Mouse (Mus musculus) heart, postnatal 0 days (tissue): ENCODE results near the gene Ust. TPM values are rescaled to one million over a fixed set of nuclear protein-coding genes. Genes with fewer than 3 reads are reported as not detected.
"Not testable (repeated sequence)": the region's sequence is repeated elsewhere in the genome, so short reads cannot be mapped to it uniquely, and the experiment has no call there.

Source experiments
- ATAC-seq: fragments of 200-750 bp; cut with Nextera tagmentation; 2 replicates; pipeline ENCODE4 v1.8.0; 2017; ENCODE audit warnings: low read depth, moderate number of reproducible peaks, moderate library complexity; ENCODE audit not compliant: insufficient read depth
- DNase-seq: peaks from one replicate; pipeline ENCODE4 v3.0.0-alpha.2; 2016; ENCODE audit warnings: low spot score
- H3K27ac ChIP-seq: fragments of 300-500 bp; sonication (generic); 2 replicates; pipeline ENCODE4 v1.5.1; 2014; ENCODE audit warnings: low read depth, mild to moderate bottlenecking
- H3K27me3 ChIP-seq: fragments of 300-500 bp; sonication (generic); 2 replicates; pipeline ENCODE4 v1.6.1; 2014; ENCODE audit warnings: low read length, mixed read lengths; ENCODE audit not compliant: control insufficient read depth, insufficient read depth
- H3K36me3 ChIP-seq: fragments of 300-500 bp; sonication (generic); replicated peaks from 2 replicates; pipeline ENCODE4 v1.6.1; 2014; ENCODE audit warnings: low read length, mixed read lengths; ENCODE audit not compliant: control insufficient read depth, insufficient read depth
- H3K4me1 ChIP-seq: fragments of 300-500 bp; sonication (generic); 2 replicates; pipeline ENCODE4 v1.6.1; 2014; ENCODE audit warnings: antibody characterized with exemption; ENCODE audit not compliant: control insufficient read depth, insufficient read depth
- H3K4me2 ChIP-seq: fragments of 300-500 bp; sonication (generic); 2 replicates; pipeline ENCODE4 v1.6.1; 2014; ENCODE audit warnings: low read depth, mild to moderate bottlenecking, low read length, moderate library complexity
- H3K4me3 ChIP-seq: fragments of 300-500 bp; sonication (generic); 2 replicates; pipeline ENCODE4 v1.5.1; 2014; ENCODE audit warnings: low read depth, low read length
- H3K9ac ChIP-seq: fragments of 300-500 bp; sonication (generic); replicated peaks from 2 replicates; pipeline ENCODE4 v1.6.1; 2014; ENCODE audit warnings: low read depth, low read length, mixed read lengths
- H3K9me3 ChIP-seq: fragments of 300-500 bp; sonication (generic); replicated peaks from 2 replicates; pipeline ENCODE4 v1.6.1; 2016; ENCODE audit warnings: low read length; ENCODE audit not compliant: control insufficient read depth
- CTCF ChIP-seq: IDR thresholded peaks from 2 replicates; pipeline ENCODE4 v1.5.1; 2016; ENCODE audit warnings: antibody characterized with exemption, control low read depth, low read depth
- EP300 ChIP-seq: IDR thresholded peaks from 2 replicates; pipeline ENCODE4 v1.6.1; 2016; ENCODE audit warnings: antibody characterized with exemption, low read depth
- WGBS: fragments of 180-500 bp; shearing (Covaris S2); extraction: QIAGEN DNeasy Blood & Tissue Kit; methylation state at CpG from one replicate; pipeline ENCODE4 v1.1.7; 2014; 5-methylcytosine and 5-hydroxymethylcytosine counted together
- polyA plus RNA-seq: library from polyadenylated mRNA; unstranded; fragments of >200 nt; fragmentation: Nextera tagmentation; extraction: Ambion mirVana; gene quantifications from 2 replicates; pipeline ENCODE4 v1.2.1, GENCODE M21; 2015
- total RNA-seq: library from RNA; depleted of rRNA; stranded (reverse); fragments of >200 nt; gene quantifications from 2 replicates; pipeline ENCODE4 v1.2.3, GENCODE M21; 2014; ENCODE audit warnings: low replicate concordance; rRNA removed

Ust gene
- 1.2 and 1.7 TPM in 2 replicates for total RNA-seq
- 0.93 and 1.1 TPM in 2 replicates for polyA plus RNA-seq

GRCm38 (mm10) chr10:8518141-8519013 is at the start of gene Ust:
Gene Ust (minus strand): TSS chr10:8518825.
- no peak within 1 kb of the TSS for H3K27ac ChIP-seq
- ATAC-seq, result peak; percentile 88
- TF ChIP-seq CTCF, result no peak
- TF ChIP-seq EP300, result no peak

DNA sequence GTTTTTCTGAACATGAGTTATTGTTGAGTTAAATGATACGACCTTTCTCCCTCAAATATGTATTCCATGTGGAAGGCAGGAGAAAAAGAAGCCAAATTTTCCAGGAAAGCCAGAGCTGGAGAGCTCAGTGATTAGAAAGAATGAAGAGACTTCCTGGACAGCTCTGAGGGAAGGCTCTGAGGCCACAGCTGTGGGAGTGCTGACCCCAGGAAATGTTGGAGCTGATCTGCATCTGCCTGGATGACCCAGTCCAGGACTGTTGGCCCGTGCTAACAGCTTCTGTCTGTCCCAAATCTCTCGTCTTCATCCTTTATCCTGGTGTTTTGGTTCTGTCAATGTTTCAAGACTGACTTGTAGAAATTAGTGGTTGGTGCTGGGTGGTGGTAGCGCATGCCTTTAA is 42.7 kb upstream of the Ust start:
- Histone ChIP-seq H3K9ac (no peak overlapping the region), H3K36me3 (no peaks in the 10 kb centered on the region), H3K4me1 (no peaks in the 10 kb centered on the region), H3K27me3 (no peaks in the 10 kb centered on the region), H3K9me3 (no peaks in the 10 kb centered on the region), H3K4me2 (no peak overlapping the region), H3K27ac (no peak overlapping the region), H3K4me3 (no peak overlapping the region)
- WGBS, result 53% methylated on average over 4 of the region's 4 CpGs
- TF ChIP-seq EP300, result no peak
- no peak for TF ChIP-seq CTCF
- ATAC-seq, result no peak
- DNase-seq, result no peak

More at GRCm38 (mm10) chr10:8518141-8519013, at the start of gene Ust:
- WGBS, result under 1% methylated on average over 74 of the region's 78 CpGs
- peak; percentile 78 for DNase-seq
- Histone ChIP-seq H3K36me3 (no peaks in the 10 kb centered on the region), H3K9me3 (0 out of 2 replicates have a peak, but pooled peaks cover 5% of the 10 kb centered on the region), H3K9ac (peak within 1 kb of the TSS; percentile 65), H3K4me2 (peak within 1 kb of the TSS; percentile 86), H3K4me3 (peak within 1 kb of the TSS; percentile 76), H3K27me3 (peaks cover 22% of the 10 kb centered on the region), H3K4me1 (0 out of 2 replicates have a peak, but pooled peaks cover 5% of the 10 kb centered on the region)

- not testable (repeated sequence) for H3K27me3 ChIP-seq, H3K4me1 ChIP-seq, ATAC-seq, H3K4me3 ChIP-seq, H3K9ac ChIP-seq, H3K9me3 ChIP-seq, H3K36me3 ChIP-seq, H3K4me2 ChIP-seq, DNase-seq, H3K27ac ChIP-seq
- WGBS, result 61% methylated on average over 6 of the region's 6 CpGs
Observed at GRCm38 (mm10) chr10:8559566-8559965, 40.9 kb upstream of the Ust start.

- H3K27me3 ChIP-seq, H3K4me2 ChIP-seq, DNase-seq, ATAC-seq, H3K9me3 ChIP-seq, H3K9ac ChIP-seq, H3K4me1 ChIP-seq, H3K4me3 ChIP-seq, H3K27ac ChIP-seq, H3K36me3 ChIP-seq: not testable (repeated sequence)
Observed at GRCm38 (mm10) chr10:8552239-8552638, 33.6 kb upstream of the Ust start.

DNA sequence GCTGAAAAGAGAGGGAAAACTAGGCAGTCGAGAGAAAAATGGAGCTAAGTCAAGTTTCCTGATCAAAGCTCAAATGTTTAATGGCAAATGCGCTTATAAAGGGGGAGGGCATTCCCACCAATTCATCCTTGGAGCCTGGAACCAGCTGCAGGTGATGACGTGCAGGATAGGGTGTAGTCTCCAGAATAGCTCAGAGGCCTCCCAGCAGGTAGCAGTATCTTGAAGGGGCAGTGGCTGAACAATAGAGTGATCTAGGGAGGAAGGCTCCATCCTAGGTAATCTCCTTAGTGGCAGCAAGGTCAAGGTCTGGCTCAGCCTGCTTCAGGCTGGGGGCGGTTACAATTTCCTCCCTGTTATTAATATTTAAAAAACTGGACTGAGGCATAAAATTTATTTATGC is 33.0 kb upstream of the Ust start:
- WGBS, result 81% methylated on average over 4 of the region's 4 CpGs
- not testable (repeated sequence) for H3K9me3 ChIP-seq, H3K4me2 ChIP-seq, H3K4me1 ChIP-seq, H3K4me3 ChIP-seq, H3K27ac ChIP-seq, ATAC-seq, DNase-seq, H3K9ac ChIP-seq, H3K36me3 ChIP-seq, H3K27me3 ChIP-seq

DNA sequence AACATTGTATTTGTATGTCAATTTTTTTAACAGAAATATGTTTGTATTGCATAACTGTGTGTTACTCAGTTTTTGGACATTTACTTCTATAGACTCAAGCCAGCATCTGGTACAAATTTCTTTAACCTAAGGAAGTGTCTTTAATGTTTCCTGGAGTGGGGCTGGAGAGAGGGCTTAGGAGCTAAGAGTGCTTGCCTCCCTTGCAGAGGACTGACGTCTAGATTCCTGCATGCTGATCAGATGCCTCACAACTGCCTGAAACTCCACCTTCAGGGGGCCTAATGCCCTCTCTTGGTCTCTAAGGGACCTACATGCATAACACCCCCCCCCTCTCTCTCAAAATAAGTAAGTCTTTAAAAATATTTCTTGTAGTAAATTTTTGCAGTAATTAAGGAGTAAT is 22.9 kb upstream of the Ust start:
- no peak overlapping the region for H3K9ac ChIP-seq
- TF ChIP-seq CTCF (no peak), EP300 (no peak)
- H3K4me3 ChIP-seq, result no peak overlapping the region
- no peaks in the 10 kb centered on the region for H3K36me3 ChIP-seq
- 13% methylated on average over 1 of the region's 1 CpGs for WGBS
- ATAC-seq, result no peak
- H3K9me3 ChIP-seq, result no peaks in the 10 kb centered on the region
- DNase-seq, result no peak
- H3K4me2 ChIP-seq, result no peak overlapping the region
- H3K4me1 ChIP-seq, result no peaks in the 10 kb centered on the region
- H3K27ac ChIP-seq, result no peak overlapping the region
- H3K27me3 ChIP-seq, result no peaks in the 10 kb centered on the region
